Mouse (Mus musculus) NIH3T3 (cell line): ENCODE measurements around the gene Spopl.
"Not testable (repeated sequence)": the region's sequence is repeated elsewhere in the genome, so short reads cannot be mapped to it uniquely, and the experiment has no call there.

ENCODE experiments used
- DNase-seq: peaks from one replicate; pipeline ENCODE4 v3.0.0-alpha.2; 2012; ENCODE audit warnings: low read depth

Gene Spopl

GRCm38 (mm10) chr2:23571302-23572156 lies at the start of gene Spopl:
TSS of gene Spopl (minus strand) at chr2:23572106.
- peak; percentile 91 for DNase-seq

- no peak for DNase-seq
Observed at GRCm38 (mm10) chr2:23620128-23620527, 48.2 kb upstream of the Spopl start.

GRCm38 (mm10) chr2:23617989-23618388 lies 46.1 kb upstream of the Spopl start:
- DNase-seq, result no peak

GRCm38 (mm10) chr2:23605391-23605790 lies 33.5 kb upstream of the Spopl start:
- DNase-seq, result no peak

- DNase-seq, result peak; percentile 36
Observed at GRCm38 (mm10) chr2:23588769-23589168, 16.9 kb upstream of the Spopl start.

- not testable (repeated sequence) for DNase-seq
Observed at GRCm38 (mm10) chr2:23572157-23572532, 239 bp upstream of the Spopl start.

- DNase-seq, result no peak
Observed at GRCm38 (mm10) chr2:23570563-23570962, 1.3 kb downstream of the Spopl start.

GRCm38 (mm10) chr2:23568775-23569174 lies 3.1 kb downstream of the Spopl start:
- no peak for DNase-seq

GRCm38 (mm10) chr2:23565081-23565801 lies 6.7 kb downstream of the Spopl start:
- DNase-seq, result no peak

- no peak for DNase-seq
Observed at GRCm38 (mm10) chr2:23562898-23563297, 9.0 kb downstream of the Spopl start.

- no peak for DNase-seq
Observed at GRCm38 (mm10) chr2:23559186-23559585, 12.7 kb downstream of the Spopl start.

GRCm38 (mm10) chr2:23551235-23551634 lies 20.7 kb downstream of the Spopl start:
- no peak for DNase-seq

GRCm38 (mm10) chr2:23547220-23547619 lies 24.7 kb downstream of the Spopl start:
- DNase-seq, result no peak

GRCm38 (mm10) chr2:23539967-23540366 lies 31.9 kb downstream of the Spopl start:
- no peak for DNase-seq

- not testable (repeated sequence) for DNase-seq
Observed at GRCm38 (mm10) chr2:23527717-23528116, 44.2 kb downstream of the Spopl start.

GRCm38 (mm10) chr2:23505141-23505540 lies 66.8 kb downstream of the Spopl start:
- no peak for DNase-seq

- DNase-seq, result no peak
Observed at GRCm38 (mm10) chr2:23481715-23482114, 90.2 kb downstream of the Spopl start.

GRCm38 (mm10) chr2:23467471-23467870 lies 104.4 kb downstream of the Spopl start:
- no peak for DNase-seq

- DNase-seq, result no peak
Observed at GRCm38 (mm10) chr2:23457452-23457851, 114.5 kb downstream of the Spopl start.
